Mouse (Mus musculus) C2C12 (cell line): ENCODE data around the gene Abhd14a. TPM values are rescaled to one million over a fixed set of nuclear protein-coding genes. Genes with fewer than 3 reads are reported as not detected.

Source experiments
- H3K27me3 ChIP-seq: one replicate; pipeline ENCODE4 v1.6.1; 2011; ENCODE audit not compliant: control insufficient read depth, insufficient read depth, insufficient read length
- H3K36me3 ChIP-seq: one replicate; pipeline ENCODE4 v1.6.1; 2011; ENCODE audit not compliant: control insufficient read depth, insufficient read depth
- H3K4me3 ChIP-seq: one replicate; pipeline ENCODE4 v1.5.1; 2011; ENCODE audit warnings: mild to moderate bottlenecking, control low read depth; ENCODE audit not compliant: poor library complexity, insufficient read depth, severe bottlenecking
- H3K79me2 ChIP-seq: one replicate; pipeline ENCODE4 v1.6.1; 2011; ENCODE audit not compliant: control insufficient read depth, insufficient read depth
- H3K79me3 ChIP-seq: one replicate; pipeline ENCODE4 v1.6.1; 2011; ENCODE audit warnings: low read depth, control low read depth
- H3ac ChIP-seq: one replicate; pipeline ENCODE3; 2011; ENCODE audit warnings: low read depth; ENCODE audit not compliant: control insufficient read depth, insufficient read length
- CEBPB ChIP-seq: IDR thresholded peaks from one replicate; pipeline ENCODE4 v1.6.1; 2011; ENCODE audit warnings: low read depth, mild to moderate bottlenecking, control low read depth, moderate library complexity
- CTCF ChIP-seq: IDR thresholded peaks from one replicate; pipeline ENCODE4 v1.5.1; 2011; ENCODE audit not compliant: control insufficient read depth, insufficient read depth, insufficient read length
- FOSL1 ChIP-seq: IDR thresholded peaks from one replicate; pipeline ENCODE4 v1.8.0; 2011; ENCODE audit warnings: mild to moderate bottlenecking, low read length; ENCODE audit not compliant: poor library complexity, insufficient read depth, severe bottlenecking
- MAX ChIP-seq: IDR thresholded peaks from one replicate; pipeline ENCODE4 v1.6.1; 2011; ENCODE audit warnings: mild to moderate bottlenecking, control low read depth
- MYOD1 ChIP-seq: IDR thresholded peaks from one replicate; pipeline ENCODE4 v1.6.1; 2011; ENCODE audit warnings: low read depth; ENCODE audit not compliant: control insufficient read depth, insufficient read length
- MYOG ChIP-seq: IDR thresholded peaks from one replicate; pipeline ENCODE4 v1.6.1; 2011; ENCODE audit not compliant: control insufficient read depth, insufficient read length; ENCODE audit errors: extremely low read depth
- USF1 ChIP-seq: IDR thresholded peaks from one replicate; pipeline ENCODE4 v1.6.1; 2011; ENCODE audit warnings: low read depth, mild to moderate bottlenecking, control low read depth, moderate library complexity
- polyA plus RNA-seq: library from polyadenylated mRNA; unstranded; fragments of >200 nt; fragmentation: generic; extraction: Trizol; gene quantifications from one replicate; pipeline ENCODE4 v1.2.1, GENCODE M21; 2012; ENCODE audit warnings: missing spikeins

The Abhd14a gene
- polyA plus RNA-seq, 1 experiment: 18.4 TPM

GRCm38 (mm10) chr9:106398667-106399311 lies 48.7 kb downstream of the Abhd14a start:
- no peaks in the 10 kb centered on the region for H3K79me3 ChIP-seq
- H3K27me3 ChIP-seq: no peaks in the 10 kb centered on the region
- no peaks in the 10 kb centered on the region for H3K79me2 ChIP-seq
- no peak overlapping the region for H3ac ChIP-seq
- TF ChIP-seq MYOG: no peak
- no peak for TF ChIP-seq USF1
- TF ChIP-seq CTCF: no peak
- TF ChIP-seq MAX: no peak
- TF ChIP-seq MYOD1: no peak
- no peak for TF ChIP-seq CEBPB
- TF ChIP-seq FOSL1: no peak
- H3K36me3 ChIP-seq: no peaks in the 10 kb centered on the region
- H3K4me3 ChIP-seq: no peak overlapping the region

- Histone ChIP-seq H3K79me3 (no peaks in the 10 kb centered on the region), H3K79me2 (no peaks in the 10 kb centered on the region), H3K4me3 (no peak overlapping the region), H3K27me3 (no peaks in the 10 kb centered on the region), H3ac (no peak overlapping the region), H3K36me3 (no peaks in the 10 kb centered on the region)
- TF ChIP-seq MAX (no peak), FOSL1 (no peak), MYOD1 (no peak), CEBPB (no peak), MYOG (no peak), CTCF (no peak), USF1 (no peak)
These were observed 49.7 kb downstream of the Abhd14a start for GRCm38 (mm10) chr9:106397733-106398132.

- Histone ChIP-seq H3K4me3 (no peak overlapping the region), H3K36me3 (no peaks in the 10 kb centered on the region), H3K79me3 (no peaks in the 10 kb centered on the region), H3K79me2 (no peaks in the 10 kb centered on the region), H3K27me3 (no peaks in the 10 kb centered on the region), H3ac (no peak overlapping the region)
- TF ChIP-seq MYOD1: no peak
- no peak for TF ChIP-seq MAX
- TF ChIP-seq FOSL1: no peak
- TF ChIP-seq CTCF: no peak
- no peak for TF ChIP-seq CEBPB
- TF ChIP-seq MYOG: no peak
- TF ChIP-seq USF1: no peak
These were observed 52.6 kb downstream of the Abhd14a start for GRCm38 (mm10) chr9:106394649-106395602.

- no peaks in the 10 kb centered on the region for H3K27me3 ChIP-seq
- H3K4me3 ChIP-seq: no peak overlapping the region
- no peaks in the 10 kb centered on the region for H3K36me3 ChIP-seq
- no peak overlapping the region for H3ac ChIP-seq
- no peaks in the 10 kb centered on the region for H3K79me3 ChIP-seq
- H3K79me2 ChIP-seq: no peaks in the 10 kb centered on the region
- TF ChIP-seq CEBPB (no peak), MYOG (no peak), MAX (no peak), FOSL1 (no peak), USF1 (no peak), MYOD1 (no peak), CTCF (no peak)
These were observed 53.9 kb downstream of the Abhd14a start for GRCm38 (mm10) chr9:106393548-106393947.

- no peak overlapping the region for H3K4me3 ChIP-seq
- TF ChIP-seq MYOG (no peak), MAX (no peak), MYOD1 (no peak), CTCF (no peak), FOSL1 (no peak), USF1 (no peak), CEBPB (no peak)
These were observed 54.5 kb downstream of the Abhd14a start for GRCm38 (mm10) chr9:106392828-106393527.

More at GRCm38 (mm10) chr9:106392828-106393527, 54.5 kb downstream of the Abhd14a start:
- no peaks in the 10 kb centered on the region for H3K36me3 ChIP-seq
- H3K79me3 ChIP-seq: no peaks in the 10 kb centered on the region
- no peak overlapping the region for H3ac ChIP-seq
- H3K27me3 ChIP-seq: no peaks in the 10 kb centered on the region
- no peaks in the 10 kb centered on the region for H3K79me2 ChIP-seq

Other genes with a start within 250 kb of the Abhd14a start
- gene Ppm1m, start 247.9 kb downstream of the Abhd14a start, polyA plus RNA-seq: 42.8 TPM
- 54.7 TPM for gene Twf2, start 244.6 kb downstream of the Abhd14a start, polyA plus RNA-seq
- not detected for gene Tlr9, start 225.1 kb downstream of the Abhd14a start, polyA plus RNA-seq
- gene Alas1, start 199.0 kb downstream of the Abhd14a start, polyA plus RNA-seq: 81.3 TPM
- 20.6 TPM for gene Poc1a, start 166.6 kb downstream of the Abhd14a start, polyA plus RNA-seq
- gene Dusp7, start 79.0 kb downstream of the Abhd14a start, polyA plus RNA-seq: 11.0 TPM
- gene Rpl29, start 18.2 kb downstream of the Abhd14a start, polyA plus RNA-seq: 72.9 TPM
- 21.4 TPM for gene Acy1, start 9.4 kb downstream of the Abhd14a start, polyA plus RNA-seq
- gene Abhd14b, start 219 bp downstream of the Abhd14a start, polyA plus RNA-seq: 6.1 TPM
- gene Pcbp4, start 5.6 kb upstream of the Abhd14a start, polyA plus RNA-seq: 294 TPM
- gene Gpr62, start 18.3 kb upstream of the Abhd14a start, polyA plus RNA-seq: 0.29 TPM
- gene Rrp9, start 28.3 kb upstream of the Abhd14a start, polyA plus RNA-seq: 109 TPM
- 26.8 TPM for gene Parp3, start 29.3 kb upstream of the Abhd14a start, polyA plus RNA-seq
- 0.08 TPM for gene Iqcf1, start 52.3 kb upstream of the Abhd14a start, polyA plus RNA-seq
- gene Iqcf5, start 66.9 kb upstream of the Abhd14a start, polyA plus RNA-seq: not detected
- gene Iqcf3, start 114.0 kb upstream of the Abhd14a start, polyA plus RNA-seq: not detected
- gene Iqcf4, start 123.3 kb upstream of the Abhd14a start, polyA plus RNA-seq: not detected
- gene Iqcf6, start 178.9 kb upstream of the Abhd14a start, polyA plus RNA-seq: not detected
- gene Grm2, start 208.4 kb upstream of the Abhd14a start, polyA plus RNA-seq: not detected
- 79.0 TPM for gene Tex264, start 238.2 kb upstream of the Abhd14a start, polyA plus RNA-seq